Mouse (Mus musculus) G1E (cell line): Measurements from ENCODE around the gene Rps25.

ENCODE experiments used
- CTCF ChIP-seq: IDR thresholded peaks from 2 replicates; pipeline ENCODE4 v1.5.1; 2012; ENCODE audit warnings: low read depth, low read length, inconsistent platforms, mixed read lengths
- GATA1 ChIP-seq: IDR thresholded peaks from 2 replicates; pipeline ENCODE4 v1.6.1; 2012; ENCODE audit warnings: borderline replicate concordance, low read length, inconsistent platforms, mixed read lengths
- POLR2AphosphoS5 ChIP-seq: IDR thresholded peaks from 2 replicates; pipeline ENCODE4 v1.6.1; 2012; ENCODE audit warnings: low read depth, low read length, inconsistent platforms; ENCODE audit not compliant: insufficient replicate concordance
- TAL1 ChIP-seq: conservative IDR thresholded peaks from 2 replicates; pipeline ENCODE4 v1.6.1; 2012; ENCODE audit warnings: low read depth, low read length, inconsistent platforms, mixed read lengths

DNA sequence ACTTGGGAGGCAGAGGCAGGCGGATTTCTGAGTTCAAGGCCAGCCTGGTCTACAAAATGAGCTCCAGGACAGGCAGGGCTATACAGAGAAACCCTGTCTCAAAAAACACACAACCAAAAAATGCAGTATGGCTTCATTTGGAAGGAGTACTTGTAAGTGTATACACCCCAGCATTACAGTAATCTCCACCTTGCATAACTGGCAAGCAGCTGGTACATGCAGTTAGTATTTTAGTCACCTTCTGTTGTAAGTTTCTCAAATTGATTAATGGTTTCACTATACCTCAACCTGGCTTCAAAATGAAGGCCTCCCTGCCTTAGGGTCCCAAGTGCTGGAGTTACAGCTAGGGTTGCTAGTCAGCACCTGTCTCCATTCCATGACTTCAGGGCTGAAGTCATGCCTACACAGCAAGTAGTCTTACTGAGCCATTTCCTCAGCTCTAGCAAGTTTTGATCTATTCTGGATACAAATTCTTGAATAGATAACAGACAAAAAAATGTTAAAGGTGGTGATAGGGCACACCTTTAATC lies 4.7 kb downstream of the Rps25 start:
- TF ChIP-seq CTCF = no peak
- TF ChIP-seq GATA1 = no peak
- TF ChIP-seq TAL1 = no peak
- TF ChIP-seq POLR2AphosphoS5 = no peak; the same call in 1 of the 2 replicates
